Mouse (Mus musculus) liver, embryonic 14.5 days (tissue): ENCODE measurements at regions not wholly inside any gene's neighbourhood (a gene's known extent, or its start where the extent isn't known, plus 50 kb on each side); places are given as distances from the start of the nearest gene placed in this dataset.

Experiments used
- ATAC-seq: fragments of 200-750 bp; cut with Nextera tagmentation; 2 replicates; pipeline ENCODE4 v1.8.0; 2017; ENCODE audit warnings: moderate number of reproducible peaks, mild to moderate bottlenecking, moderate library complexity; ENCODE audit not compliant: insufficient read depth
- DNase-seq, 3 experiments: peaks; one replicate each; pipeline ENCODE4 v3.0.0-alpha.2; 2012 to 2013; ENCODE audit warnings: low read depth in 3 of 3, low spot score in 3 of 3
- H3K27ac ChIP-seq: fragments of 300-500 bp; sonication (generic); 2 replicates; pipeline ENCODE4 v1.5.1; 2014; ENCODE audit warnings: moderate library complexity, mild to moderate bottlenecking, control low read depth, inconsistent platforms
- H3K27me3 ChIP-seq: fragments of 300-500 bp; sonication (generic); 2 replicates; pipeline ENCODE4 v1.6.1; 2014; ENCODE audit warnings: mild to moderate bottlenecking, low read length, moderate library complexity; ENCODE audit not compliant: control insufficient read depth, insufficient read depth
- H3K36me3 ChIP-seq: fragments of 300-500 bp; sonication (generic); replicated peaks from 2 replicates; pipeline ENCODE4 v1.6.1; 2014; ENCODE audit warnings: low read depth; ENCODE audit not compliant: control insufficient read depth, insufficient read depth
- H3K4me1 ChIP-seq, 2 experiments: fragments of 200-500 bp in 1 of 2; fragments of 300-500 bp in 1 of 2; sonication (generic) in 1 of 2; replicated peaks; 2 replicates each; pipeline ENCODE4 v1.6.1; 2012 to 2014; ENCODE audit warnings: antibody characterized with exemption in 1 of 2, inconsistent platforms in 1 of 2, low read length in 1 of 2; ENCODE audit not compliant: control insufficient read depth in 2 of 2, insufficient read depth in 2 of 2
- H3K4me2 ChIP-seq: fragments of 300-500 bp; sonication (generic); 2 replicates; pipeline ENCODE4 v1.6.1; 2014; ENCODE audit warnings: low read depth, mild to moderate bottlenecking, control low read depth, moderate library complexity
- H3K4me3 ChIP-seq, 2 experiments: fragments of 200-500 bp in 1 of 2; fragments of 300-500 bp in 1 of 2; sonication (generic) in 1 of 2; 2 replicates each; pipeline ENCODE4 v1.5.1; 2012 to 2014; ENCODE audit warnings: low read depth in 2 of 2, low read length in 2 of 2, mild to moderate bottlenecking in 2 of 2, control low read depth in 1 of 2, inconsistent platforms in 1 of 2, moderate library complexity in 1 of 2; ENCODE audit not compliant: insufficient read depth in 1 of 2
- H3K9ac ChIP-seq: fragments of 300-500 bp; sonication (generic); replicated peaks from 2 replicates; pipeline ENCODE4 v1.6.1; 2014; ENCODE audit warnings: mild to moderate bottlenecking, control low read depth, moderate library complexity
- H3K9me3 ChIP-seq: fragments of 300-500 bp; sonication (generic); 2 replicates; pipeline ENCODE4 v1.6.1; 2016; ENCODE audit warnings: low read length, mixed read lengths; ENCODE audit not compliant: control insufficient read depth
- CTCF ChIP-seq: IDR thresholded peaks from 2 replicates; pipeline ENCODE4 v1.5.1; 2016; ENCODE audit warnings: antibody characterized with exemption, low read depth, control low read depth
- EP300 ChIP-seq: IDR thresholded peaks from 2 replicates; pipeline ENCODE4 v1.6.1; 2016; ENCODE audit warnings: antibody characterized with exemption, low read depth
- WGBS: fragments of 180-500 bp; shearing (Covaris S2); extraction: QIAGEN DNeasy Blood & Tissue Kit; methylation state at CpG from one replicate; pipeline ENCODE4 v1.1.7; 2014; ENCODE audit not compliant: insufficient replicate concordance; 5-methylcytosine and 5-hydroxymethylcytosine counted together

DNA sequence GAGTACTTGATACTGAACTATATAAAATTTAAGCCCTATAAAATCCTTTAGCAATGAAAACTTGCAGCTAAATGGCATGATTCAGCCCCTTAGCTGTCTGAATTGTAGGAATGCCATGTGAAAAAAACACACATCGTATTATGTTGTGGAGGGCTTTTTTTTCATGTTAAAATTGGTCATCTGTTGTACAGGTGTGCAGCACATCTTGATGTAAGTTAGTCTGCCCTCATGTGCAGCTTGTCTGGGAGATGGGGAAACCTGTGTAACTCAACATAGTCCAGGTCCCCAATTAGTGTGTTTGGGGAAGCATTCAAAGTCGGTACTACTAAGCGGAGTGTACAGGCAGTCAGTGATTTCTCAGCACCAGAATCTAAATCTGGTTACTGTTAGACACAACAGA is 316.9 kb upstream of the Meox2 start:
- Histone ChIP-seq H3K27me3 (no peaks in the 10 kb centered on the region), H3K4me3 (no peak overlapping the region), H3K9ac (no peak overlapping the region), H3K36me3 (no peaks in the 10 kb centered on the region), H3K27ac (no peak overlapping the region), H3K4me1 (no peaks in the 10 kb centered on the region), H3K9me3 (no peaks in the 10 kb centered on the region), H3K4me2 (no peak overlapping the region)
- TF ChIP-seq CTCF (no peak), EP300 (no peak)
- 68% methylated on average over 3 of the region's 3 CpGs for WGBS
- ATAC-seq, result no peak
- no peak for DNase-seq

DNA sequence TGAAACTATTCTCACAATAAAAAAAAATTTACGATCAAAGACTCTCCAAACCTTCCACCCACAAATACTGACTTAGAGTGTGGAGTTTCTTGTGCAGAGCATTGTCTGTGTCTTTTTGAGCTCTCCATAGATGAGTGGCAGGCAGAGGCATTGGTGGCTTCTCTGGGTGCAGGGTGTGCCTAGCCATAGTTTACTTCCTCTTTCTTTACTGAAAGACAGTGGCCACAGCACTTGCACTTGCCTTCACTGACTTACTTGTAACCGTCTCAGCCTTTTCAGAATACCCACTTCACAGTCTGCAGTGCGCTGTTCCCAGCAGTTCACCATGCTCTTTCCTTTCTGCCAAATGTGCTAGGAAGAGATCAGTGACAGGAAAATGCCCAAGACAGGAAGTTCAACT is 316.1 kb upstream of the Meox2 start:
- Histone ChIP-seq H3K27ac (no peak overlapping the region), H3K9me3 (no peaks in the 10 kb centered on the region), H3K27me3 (no peaks in the 10 kb centered on the region), H3K4me2 (no peak overlapping the region), H3K4me3 (no peak overlapping the region), H3K36me3 (no peaks in the 10 kb centered on the region), H3K4me1 (no peaks in the 10 kb centered on the region), H3K9ac (no peak overlapping the region)
- TF ChIP-seq EP300 (no peak), CTCF (no peak)
- ATAC-seq (no peak), DNase-seq (no peak)
- WGBS, result 23% methylated on average over 3 of the region's 3 CpGs

DNA sequence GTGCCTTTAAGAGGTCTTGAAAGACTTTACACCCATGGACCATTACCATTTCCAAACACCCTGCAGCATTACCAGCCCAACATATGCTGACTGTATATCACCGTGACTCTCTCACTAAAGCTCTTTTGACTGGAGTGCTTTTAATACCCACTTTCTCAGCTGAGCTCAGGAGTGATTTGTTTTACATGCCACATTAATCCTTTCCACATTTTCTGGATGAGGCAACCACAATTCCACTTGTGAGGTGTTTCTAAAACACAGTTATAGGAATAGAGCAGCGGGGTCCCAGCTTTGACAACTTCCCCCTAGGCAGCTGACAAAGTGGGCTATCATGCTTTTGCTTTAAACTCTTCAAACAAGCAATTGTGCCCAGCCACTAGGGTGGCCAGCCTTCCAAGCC is 314.5 kb upstream of the Meox2 start:
- H3K9ac ChIP-seq, result no peak overlapping the region
- no peak for DNase-seq
- TF ChIP-seq CTCF (no peak), EP300 (no peak)
- H3K36me3 ChIP-seq, result no peaks in the 10 kb centered on the region
- H3K27ac ChIP-seq, result no peak overlapping the region
- no peak for ATAC-seq
- no peaks in the 10 kb centered on the region for H3K4me1 ChIP-seq
- no peaks in the 10 kb centered on the region for H3K9me3 ChIP-seq
- H3K4me3 ChIP-seq, result no peak overlapping the region
- H3K27me3 ChIP-seq, result no peaks in the 10 kb centered on the region
- H3K4me2 ChIP-seq, result no peak overlapping the region
- 53% methylated on average over 2 of the region's 2 CpGs for WGBS

DNA sequence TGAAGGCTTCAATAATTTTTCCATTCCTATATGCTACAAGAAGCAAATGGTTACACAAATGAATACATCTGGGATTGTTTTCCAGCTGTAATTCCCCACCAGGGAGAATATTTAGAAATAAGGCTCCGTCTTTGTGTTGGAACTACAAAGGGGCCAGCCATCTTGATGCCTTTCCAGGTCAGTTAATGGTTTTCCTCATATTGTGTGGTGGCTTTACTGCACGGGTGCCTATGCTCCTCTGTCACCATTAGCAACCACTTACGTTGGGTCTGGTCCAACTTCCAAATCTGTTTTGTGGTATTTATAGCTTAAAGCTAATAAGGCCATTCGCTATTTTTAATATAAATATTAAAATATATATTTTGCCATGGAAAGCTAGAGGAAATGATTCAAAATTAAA is 312.1 kb upstream of the Meox2 start:
- Histone ChIP-seq H3K36me3 (no peaks in the 10 kb centered on the region), H3K4me2 (no peak overlapping the region)
- WGBS, result 68% methylated on average over 4 of the region's 4 CpGs

DNA sequence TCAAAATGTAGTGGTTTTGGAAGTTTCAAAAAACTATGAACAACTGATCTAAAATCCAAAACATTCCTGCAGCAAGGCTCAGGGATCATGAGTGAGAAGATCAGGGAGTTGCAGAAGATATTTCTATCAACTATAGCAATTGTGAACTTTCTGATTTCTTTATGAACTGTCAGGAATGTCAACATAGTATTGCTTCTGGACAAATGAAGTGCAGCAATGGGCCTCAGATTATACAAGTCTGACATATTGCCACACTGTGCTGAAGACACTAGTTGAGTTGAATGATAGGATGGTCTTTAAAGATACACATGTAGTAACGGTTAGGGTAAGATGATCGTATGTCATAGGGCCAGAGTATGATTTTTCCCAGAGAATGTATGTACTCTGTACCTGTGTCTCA is 290.4 kb upstream of the Meox2 start:
- H3K4me3 ChIP-seq, result no peak overlapping the region
- DNase-seq (no peak), ATAC-seq (no peak)
- H3K4me2 ChIP-seq, result no peak overlapping the region
- no peaks in the 10 kb centered on the region for H3K27me3 ChIP-seq
- no peaks in the 10 kb centered on the region for H3K9me3 ChIP-seq
- H3K4me1 ChIP-seq, result no peaks in the 10 kb centered on the region
- no peak overlapping the region for H3K27ac ChIP-seq
- H3K9ac ChIP-seq, result no peak overlapping the region
- 73% methylated on average over 2 of the region's 2 CpGs for WGBS
- TF ChIP-seq CTCF (no peak), EP300 (no peak)
- no peaks in the 10 kb centered on the region for H3K36me3 ChIP-seq

More for the DNA sequence above, 312.1 kb upstream of the Meox2 start:
- no peak for ATAC-seq
- no peak overlapping the region for H3K9ac ChIP-seq
- DNase-seq, result no peak
- H3K4me3 ChIP-seq, result no peak overlapping the region
- TF ChIP-seq EP300, result no peak
- TF ChIP-seq CTCF, result no peak
- H3K4me1 ChIP-seq, result no peaks in the 10 kb centered on the region
- H3K27ac ChIP-seq, result no peak overlapping the region
- H3K27me3 ChIP-seq, result no peaks in the 10 kb centered on the region
- H3K9me3 ChIP-seq, result no peaks in the 10 kb centered on the region
